Mouse (Mus musculus) forelimb bud, embryonic 11.5 days (tissue): ENCODE measurements around the gene Pde8a.

ENCODE experiments used
- DNase-seq: peaks from one replicate; pipeline ENCODE4 v3.0.0-alpha.2; 2012; ENCODE audit warnings: low read depth, low spot score

Gene Pde8a

DNA sequence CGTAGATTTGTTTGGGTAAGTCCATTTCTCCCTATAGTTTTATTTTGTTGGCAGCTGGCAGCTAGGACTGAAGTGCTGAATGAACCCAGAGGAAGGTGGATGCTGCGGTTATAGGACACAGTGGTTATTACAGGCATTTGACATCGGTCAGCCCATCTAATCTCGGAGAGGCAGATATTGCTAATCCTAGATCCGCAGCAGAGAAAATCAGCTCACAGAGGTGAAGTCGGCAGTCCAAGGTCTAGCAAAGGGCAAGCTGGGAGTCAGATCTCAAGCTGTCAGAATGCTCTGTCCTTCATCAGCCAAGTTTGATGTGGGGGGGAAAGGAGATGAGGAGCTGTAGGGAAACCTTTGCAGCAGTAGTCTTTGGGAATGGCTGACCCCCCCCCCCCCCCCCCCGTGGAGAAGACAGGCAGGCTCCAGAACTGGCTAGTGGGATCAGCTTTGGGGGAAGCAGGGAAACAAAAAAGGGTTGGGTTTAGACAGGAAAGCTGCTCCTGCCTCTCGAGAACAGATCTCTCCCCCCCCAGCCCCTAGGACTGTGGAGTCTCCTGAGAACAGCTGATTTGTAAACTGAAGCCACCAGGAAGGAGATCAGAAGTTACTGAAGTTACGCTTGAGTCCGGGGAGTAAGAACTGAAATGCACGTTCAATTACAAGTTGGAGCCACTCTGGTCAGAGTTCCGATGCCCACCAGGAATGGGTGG lies 3.3 kb upstream of the Pde8a start:
- no peak for DNase-seq

- no peak for DNase-seq
These were observed 1.6 kb upstream of the Pde8a start for GRCm38 (mm10) chr7:81211760-81212159.

DNA sequence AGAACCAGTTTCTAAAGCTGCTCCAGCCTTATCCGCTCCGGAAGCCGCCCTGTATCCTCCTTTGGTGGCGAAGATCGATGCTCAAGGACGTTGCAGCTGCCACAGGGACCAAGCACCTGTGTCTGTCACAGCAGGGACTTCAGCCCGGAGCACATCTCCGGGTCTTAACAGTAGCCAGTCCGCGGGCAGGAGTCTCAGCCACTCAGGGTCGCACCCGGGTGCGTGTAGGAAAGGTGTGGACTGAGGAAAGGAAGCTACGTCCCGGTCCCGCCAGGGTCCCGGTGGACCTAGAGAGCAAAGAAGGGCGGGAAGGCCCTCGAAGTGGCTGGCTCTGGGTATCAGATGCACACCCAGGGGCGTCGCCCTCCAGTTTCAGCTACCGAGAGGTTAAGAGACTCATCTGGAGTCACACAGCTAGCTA lies 1.1 kb upstream of the Pde8a start:
- peak; percentile 66 for DNase-seq

DNA sequence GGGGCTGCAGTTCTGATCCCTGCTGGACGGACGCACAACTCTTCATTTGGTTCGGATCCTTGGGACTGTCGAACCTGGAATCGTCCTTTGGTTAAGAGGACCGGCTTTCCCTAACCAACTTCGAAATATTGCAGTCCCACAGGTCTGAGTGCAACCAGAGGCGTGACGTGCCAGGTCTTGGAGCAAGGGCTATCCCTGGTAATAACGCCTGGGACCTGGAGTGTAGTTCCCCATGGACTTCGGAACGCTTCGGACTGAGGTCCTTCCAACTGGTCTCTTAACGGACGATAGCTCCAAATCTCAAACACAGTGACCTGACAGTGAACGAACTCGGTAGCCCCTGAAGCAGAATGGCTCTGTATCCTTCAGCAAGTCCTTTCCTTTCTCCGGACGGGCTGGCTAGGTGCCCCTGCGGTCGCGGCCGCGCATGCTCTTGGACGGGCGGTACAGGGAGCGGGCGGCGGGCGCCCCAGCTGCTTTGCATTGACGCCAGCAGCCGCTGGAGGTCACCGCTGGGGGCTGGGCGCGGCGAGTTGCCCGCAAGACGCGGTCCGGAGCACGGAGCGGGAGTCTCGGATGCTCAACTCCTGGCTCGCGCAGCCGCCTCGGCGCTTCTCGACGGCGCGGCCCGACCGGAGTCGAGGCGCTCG lies 574 bp upstream of the Pde8a start:
- DNase-seq, result peak; percentile 89

DNA sequence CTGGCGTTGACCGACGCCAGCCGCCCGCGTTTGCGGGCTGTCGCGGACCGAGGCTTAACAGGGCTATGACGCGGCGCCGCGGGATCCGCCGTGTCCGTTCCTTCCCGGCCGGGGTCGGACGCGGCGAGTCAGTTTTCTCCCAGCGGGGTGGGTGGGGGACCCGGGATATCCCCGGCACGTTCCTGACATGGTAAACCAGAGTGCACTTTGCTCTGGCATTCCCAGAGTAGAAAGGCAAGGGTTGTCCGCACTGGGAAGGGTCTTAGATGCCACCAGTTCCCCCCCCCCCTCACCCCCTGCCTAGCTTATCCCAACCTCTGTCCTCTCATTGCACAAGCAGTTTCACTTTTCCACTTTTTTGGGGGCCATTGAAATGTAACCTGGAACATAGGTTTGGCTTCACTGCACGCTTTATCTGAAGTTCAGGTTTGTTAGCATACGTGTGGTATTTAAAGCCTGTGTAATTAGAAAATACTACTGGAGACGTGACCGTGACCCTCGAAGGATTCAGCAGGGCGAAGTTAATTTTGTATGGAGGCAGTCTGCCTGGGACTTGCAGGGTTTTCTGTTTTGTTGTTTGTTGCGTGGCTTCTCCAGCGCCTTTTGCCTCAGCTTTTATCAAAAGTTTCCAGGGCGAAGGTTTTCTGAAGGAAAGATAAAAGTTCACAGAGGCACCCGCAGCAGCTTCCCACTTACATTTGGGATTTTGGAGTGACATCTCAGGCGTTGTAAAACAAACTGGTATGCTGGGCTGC lies 934 bp downstream of the Pde8a start:
- no peak for DNase-seq

- no peak for DNase-seq
These were observed 2.6 kb downstream of the Pde8a start for GRCm38 (mm10) chr7:81215950-81216349.

GRCm38 (mm10) chr7:81219321-81219720 lies 5.9 kb downstream of the Pde8a start:
- DNase-seq, result no peak

- DNase-seq, result no peak
These were observed 7.0 kb downstream of the Pde8a start for GRCm38 (mm10) chr7:81220381-81220780.

DNA sequence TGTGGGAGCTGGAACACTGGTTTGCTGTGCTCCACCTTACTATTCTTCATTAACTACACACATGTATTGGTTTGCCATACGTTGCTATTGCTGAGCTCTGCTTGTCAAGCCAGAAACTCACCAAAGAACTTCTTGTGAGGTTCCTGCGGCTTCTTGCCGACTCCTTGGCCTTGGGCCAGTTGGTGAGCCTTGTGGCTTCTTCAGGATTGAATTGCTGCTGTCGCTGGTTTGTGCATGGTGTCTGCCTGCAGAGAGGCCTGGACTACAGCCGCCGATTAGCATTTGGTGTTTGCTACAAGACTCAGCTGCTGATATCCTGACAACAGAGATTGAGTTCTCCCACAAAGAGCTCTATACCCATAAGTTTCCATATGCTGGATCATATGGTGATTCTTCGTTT lies 10.9 kb downstream of the Pde8a start:
- DNase-seq, result no peak

- DNase-seq, result no peak
These were observed 16.8 kb downstream of the Pde8a start for GRCm38 (mm10) chr7:81230091-81230792.

GRCm38 (mm10) chr7:81232674-81233073 lies 19.3 kb downstream of the Pde8a start:
- no peak for DNase-seq

GRCm38 (mm10) chr7:81235117-81235516 lies 21.7 kb downstream of the Pde8a start:
- DNase-seq, result no peak

DNA sequence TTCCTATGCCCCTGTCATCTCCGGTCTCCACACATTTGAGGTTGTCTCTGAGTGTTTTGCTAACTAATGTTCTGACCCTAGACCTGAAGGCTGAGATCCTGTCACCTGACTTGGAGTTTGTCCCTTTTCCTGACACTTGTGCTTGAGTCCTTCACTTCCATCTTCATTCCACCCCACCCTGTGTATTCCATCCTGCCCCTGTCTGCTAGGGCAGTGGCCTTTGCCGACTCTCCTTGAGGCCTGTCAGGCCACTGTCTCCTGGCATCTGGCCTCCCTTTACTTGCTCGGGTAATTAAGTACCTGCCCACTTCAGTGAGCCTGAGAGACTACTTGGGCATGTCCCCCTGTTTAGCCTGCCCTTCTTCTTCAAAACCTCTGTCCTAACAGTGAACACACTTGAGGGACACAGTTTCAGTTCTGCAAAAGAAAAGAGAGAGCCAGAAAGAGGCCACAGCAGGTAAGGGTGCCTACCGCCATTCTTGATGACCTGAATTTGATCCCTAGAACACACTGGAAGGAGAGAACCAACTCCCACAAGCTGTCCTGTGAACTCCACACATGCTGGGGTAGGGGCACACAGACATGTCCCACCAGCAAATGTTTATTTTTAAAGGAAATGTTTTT lies 22.3 kb downstream of the Pde8a start:
- no peak for DNase-seq

GRCm38 (mm10) chr7:81243361-81243760 lies 30.0 kb downstream of the Pde8a start:
- DNase-seq, result no peak

DNA sequence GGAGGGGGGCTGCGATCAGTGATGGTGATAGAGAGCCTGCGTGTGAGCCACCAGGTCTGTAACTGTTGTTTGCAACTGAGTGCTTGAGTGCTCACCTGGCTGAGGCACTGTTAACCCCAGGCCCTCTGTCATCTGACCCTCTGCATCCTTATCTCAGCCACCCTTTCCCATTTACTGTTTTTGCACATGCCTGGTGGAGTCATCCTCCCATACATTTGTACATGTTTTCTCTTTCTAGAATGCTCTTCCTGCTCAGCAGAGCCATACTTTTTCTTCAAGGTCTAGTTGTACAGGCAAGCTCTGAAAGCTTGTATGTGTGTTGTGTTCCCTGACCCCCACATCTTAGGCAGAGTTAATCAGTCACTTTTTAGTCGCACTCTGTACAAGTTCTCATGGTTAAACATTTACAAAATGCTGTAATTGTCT lies 36.5 kb downstream of the Pde8a start:
- no peak for DNase-seq

GRCm38 (mm10) chr7:81250601-81251000 lies 37.2 kb downstream of the Pde8a start:
- no peak for DNase-seq

- DNase-seq, result no peak
These were observed 38.1 kb downstream of the Pde8a start for GRCm38 (mm10) chr7:81251521-81251920.

GRCm38 (mm10) chr7:81253317-81253716 lies 39.9 kb downstream of the Pde8a start:
- no peak for DNase-seq

- DNase-seq, result no peak
These were observed 41.2 kb downstream of the Pde8a start for GRCm38 (mm10) chr7:81254579-81254978.

GRCm38 (mm10) chr7:81255456-81255855 lies 42.1 kb downstream of the Pde8a start:
- no peak for DNase-seq

- no peak for DNase-seq
These were observed 43.4 kb downstream of the Pde8a start for GRCm38 (mm10) chr7:81256773-81257172.

GRCm38 (mm10) chr7:81261548-81261947 lies 48.2 kb downstream of the Pde8a start:
- no peak for DNase-seq
